Mouse (Mus musculus): Measurements from ENCODE around the gene Zfp598.
A peak's percentile ranks its signal among the peaks of the same experiment; 100 is the strongest.

The Zfp598 gene

DNA sequence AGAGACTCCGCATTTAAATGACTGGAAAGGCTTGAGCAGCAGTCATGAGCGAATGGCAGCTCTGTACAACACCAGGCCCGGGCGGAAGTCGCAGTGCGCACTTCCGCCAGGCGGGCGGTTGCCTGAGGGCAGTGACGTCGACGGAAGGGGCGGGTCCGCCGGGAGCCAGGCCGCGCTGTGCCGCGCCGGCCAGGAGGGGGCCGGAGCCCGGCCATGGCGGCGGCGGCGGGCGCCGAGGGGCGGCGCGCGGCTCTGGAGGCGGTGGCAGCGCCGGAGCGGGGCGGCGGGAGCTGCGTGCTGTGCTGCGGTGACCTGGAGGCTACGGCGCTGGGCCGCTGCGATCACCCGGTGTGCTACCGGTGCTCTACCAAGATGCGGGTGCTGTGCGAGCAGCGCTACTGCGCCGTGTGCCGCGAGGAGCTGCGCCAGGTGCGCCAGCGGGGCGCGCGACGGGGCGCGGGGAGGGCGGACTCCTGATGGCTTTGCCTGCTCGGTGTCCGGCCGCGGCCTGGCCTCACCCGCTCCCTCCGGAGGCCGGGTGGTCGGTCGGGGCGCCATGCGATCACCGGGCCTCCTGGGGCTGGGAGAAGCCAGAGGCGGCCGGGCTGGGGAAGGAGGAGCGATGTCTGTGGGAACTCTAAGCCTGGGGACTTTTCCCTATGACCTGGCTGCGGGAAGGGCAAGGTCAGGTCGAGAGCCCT, at the start of gene Zfp598:
Gene Zfp598 (plus strand): TSS at position 143 of the 701 bp plus-strand sequence.
- peak; percentile 96 for DNase-seq (ENCODE audit: low spot score)

DNA sequence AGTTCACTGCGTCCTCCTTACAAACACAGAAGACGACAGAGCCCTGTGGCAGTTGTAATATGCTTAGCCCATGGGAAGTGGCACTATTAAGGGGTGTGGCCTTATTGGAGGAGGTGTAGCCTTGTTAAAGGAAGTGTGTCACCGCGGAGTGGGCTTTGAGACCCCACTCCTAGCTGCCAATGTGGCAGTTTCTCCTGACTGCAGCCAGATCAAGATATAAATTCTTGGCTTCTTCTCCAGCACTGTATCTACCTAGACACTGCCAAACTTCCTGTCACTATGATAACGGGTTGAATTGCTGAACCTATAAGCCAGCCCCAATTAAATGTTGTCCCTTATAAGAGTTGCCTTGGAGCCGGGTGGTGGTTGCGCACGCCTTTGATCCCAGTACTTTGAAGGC, 44.0 kb upstream of the Zfp598 start:
- no peak for DNase-seq (ENCODE audit: low spot score)

DNA sequence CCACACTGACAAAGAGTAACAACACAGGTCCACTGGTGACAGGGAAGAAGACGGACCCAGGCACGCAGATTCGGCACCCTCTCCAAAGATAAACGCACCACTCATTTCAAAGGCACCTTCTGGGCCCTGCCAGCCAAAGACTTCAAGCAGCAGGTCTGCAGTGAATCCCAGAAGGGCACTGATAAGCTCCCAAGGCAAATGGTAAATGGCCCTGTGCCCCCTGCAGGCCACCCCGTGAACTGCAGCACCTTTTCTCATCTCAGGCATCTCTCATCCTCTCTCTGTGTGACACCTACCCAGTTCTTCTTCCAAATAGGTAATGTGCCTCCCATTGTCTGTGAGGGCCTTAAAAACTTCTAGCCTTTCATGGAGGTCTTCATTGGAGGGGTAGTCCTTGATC, 40.8 kb upstream of the Zfp598 start:
- peak; percentile 71 for DNase-seq (ENCODE audit: low spot score)

GRCm38 (mm10) chr17:24630072-24630471, 39.4 kb upstream of the Zfp598 start:
- DNase-seq (ENCODE audit: low spot score) = no peak

DNA sequence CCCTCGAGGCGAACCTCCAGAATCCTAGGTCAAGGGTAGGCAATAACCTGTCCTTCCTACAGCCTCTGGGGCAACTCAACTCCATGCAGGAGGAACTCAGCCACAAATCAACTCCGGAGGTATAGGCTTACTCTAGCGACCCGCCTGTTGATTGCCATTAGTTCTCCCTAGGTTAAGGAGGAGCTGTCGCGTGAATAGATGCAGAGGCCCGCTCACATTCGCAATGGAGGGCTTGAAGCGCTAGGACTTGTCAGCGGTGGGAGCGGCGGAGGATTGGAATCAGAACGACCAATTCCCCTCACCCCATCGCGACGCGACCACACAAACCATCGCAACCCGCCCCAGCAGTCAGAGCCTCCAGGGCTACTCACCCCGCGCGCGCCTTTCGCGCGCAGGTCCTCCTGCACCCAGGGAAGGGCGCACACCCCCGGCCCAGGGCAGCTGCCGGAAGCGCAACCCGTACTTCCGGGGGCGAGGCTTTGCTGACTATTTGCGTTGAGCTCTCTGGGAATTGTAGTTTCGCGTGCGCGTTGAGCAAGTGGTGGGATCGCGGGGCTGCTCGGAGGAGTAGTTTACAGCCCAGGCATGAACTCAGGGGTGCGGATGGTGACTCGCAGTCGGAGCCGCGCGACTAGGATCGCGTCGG, 37.2 kb upstream of the Zfp598 start, which contains the start of the genes Tsc2 and Nthl1:
Gene Tsc2 (minus strand): TSS at position 464 of the 646 bp plus-strand sequence.
Gene Nthl1 (plus strand): TSS at position 514 of the 646 bp plus-strand sequence.
- DNase-seq (ENCODE audit: low spot score) = peak; percentile 88

DNA sequence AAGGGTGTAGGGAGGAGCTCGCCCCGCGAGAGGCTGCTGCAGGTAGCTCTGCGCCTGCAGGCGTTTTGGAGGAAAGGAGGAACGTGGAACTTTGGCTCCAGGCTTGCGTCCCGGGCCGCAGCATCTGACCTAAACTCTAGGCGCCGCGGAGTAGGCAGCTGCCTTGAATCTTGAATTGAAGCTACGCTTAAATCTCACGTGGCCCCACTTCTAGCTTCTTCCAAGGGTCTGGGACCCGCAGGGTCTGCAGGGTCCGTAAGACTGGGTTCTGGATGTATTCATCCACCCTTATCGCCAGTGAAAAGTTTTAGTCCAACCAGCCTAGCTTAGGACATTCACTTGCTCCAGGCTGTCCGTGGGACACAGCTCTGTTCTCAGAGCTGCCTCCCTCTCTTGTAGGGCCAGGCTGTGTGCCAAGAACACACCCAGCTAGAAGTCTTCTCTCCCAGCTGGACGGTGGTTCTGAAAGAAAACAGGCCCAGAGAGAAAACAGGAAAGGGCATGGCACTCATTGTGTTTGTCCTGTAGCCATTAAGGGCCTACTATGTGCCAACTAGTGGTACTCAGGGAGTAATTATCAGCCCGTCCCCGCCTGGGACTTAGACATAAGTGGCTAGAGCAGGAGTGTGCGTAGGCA, 36.6 kb upstream of the Zfp598 start:
- DNase-seq (ENCODE audit: low spot score) = peak; percentile 91

- no peak for DNase-seq (ENCODE audit: low spot score)
Observed at GRCm38 (mm10) chr17:24633831-24634230, 35.7 kb upstream of the Zfp598 start.

DNA sequence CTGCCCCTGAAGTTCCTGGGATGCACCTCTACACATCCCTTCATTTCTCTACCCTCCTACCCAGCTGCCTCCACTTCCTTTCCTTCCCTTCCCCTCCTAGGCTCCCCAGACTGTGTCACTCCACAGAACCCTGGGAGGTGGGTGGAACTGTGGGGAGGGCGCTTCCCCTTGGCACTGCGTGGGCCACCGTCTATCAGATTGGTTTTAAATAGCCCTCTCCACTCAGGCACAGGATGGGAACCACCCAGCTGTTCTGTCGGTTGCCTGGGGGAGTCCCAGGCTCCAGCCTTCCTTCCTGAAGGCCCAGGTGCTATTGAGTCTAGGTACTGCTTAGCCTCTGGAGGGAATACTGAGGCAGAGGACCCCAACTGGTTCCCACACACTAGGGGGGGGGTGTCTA, 34.5 kb upstream of the Zfp598 start:
- DNase-seq (ENCODE audit: low spot score) = peak; percentile 76

- DNase-seq (ENCODE audit: low spot score) = no peak
Observed at GRCm38 (mm10) chr17:24635694-24636093, 33.8 kb upstream of the Zfp598 start.

- peak; percentile 86 for DNase-seq (ENCODE audit: low spot score)
Observed at GRCm38 (mm10) chr17:24636781-24637481, 32.6 kb upstream of the Zfp598 start.

DNA sequence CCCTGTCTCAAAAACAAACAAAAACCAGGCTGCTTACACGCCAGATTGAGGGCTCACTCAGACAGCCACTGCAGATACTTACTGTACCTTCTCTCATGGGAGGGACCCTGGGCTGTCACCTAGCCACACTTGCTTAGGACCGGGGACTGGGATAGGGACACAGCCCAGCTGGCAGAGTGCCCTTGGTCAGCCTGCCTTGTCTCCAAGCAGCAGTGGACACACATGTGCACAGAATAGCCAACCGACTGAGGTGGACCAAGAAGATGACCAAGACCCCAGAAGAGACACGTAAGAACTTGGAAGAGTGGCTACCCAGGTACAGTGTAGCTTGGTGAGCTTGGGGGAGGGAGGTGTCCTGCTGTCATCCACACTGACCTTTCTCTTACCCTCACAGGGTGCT, 31.3 kb upstream of the Zfp598 start:
- no peak for DNase-seq (ENCODE audit: low spot score)

- peak; percentile 67 for DNase-seq (ENCODE audit: low spot score)
Observed at GRCm38 (mm10) chr17:24638840-24639239, 30.6 kb upstream of the Zfp598 start.

DNA sequence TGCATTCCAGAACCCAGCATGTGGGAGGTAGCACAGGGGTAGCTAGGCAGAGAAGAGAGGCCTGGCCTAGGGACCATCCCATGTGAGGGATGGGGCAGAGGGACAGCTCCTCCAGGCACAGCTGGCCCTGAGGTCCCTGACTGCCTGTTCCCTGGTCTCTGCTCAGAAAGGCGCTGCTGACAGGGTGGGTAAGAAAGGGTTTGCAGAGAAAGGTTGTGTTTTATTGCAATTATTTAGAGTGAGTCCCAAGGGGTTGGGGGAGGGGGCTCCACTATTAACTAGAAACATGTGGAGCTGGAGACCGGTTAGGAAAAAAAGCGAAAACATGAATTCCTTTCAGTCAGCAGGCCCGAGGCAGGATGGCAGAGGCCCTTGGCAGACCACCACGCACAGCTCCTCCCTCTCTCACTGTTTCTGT, 29.9 kb upstream of the Zfp598 start:
- no peak for DNase-seq (ENCODE audit: low spot score)

GRCm38 (mm10) chr17:24640119-24640518, 29.4 kb upstream of the Zfp598 start:
- no peak for DNase-seq (ENCODE audit: low spot score)

DNA sequence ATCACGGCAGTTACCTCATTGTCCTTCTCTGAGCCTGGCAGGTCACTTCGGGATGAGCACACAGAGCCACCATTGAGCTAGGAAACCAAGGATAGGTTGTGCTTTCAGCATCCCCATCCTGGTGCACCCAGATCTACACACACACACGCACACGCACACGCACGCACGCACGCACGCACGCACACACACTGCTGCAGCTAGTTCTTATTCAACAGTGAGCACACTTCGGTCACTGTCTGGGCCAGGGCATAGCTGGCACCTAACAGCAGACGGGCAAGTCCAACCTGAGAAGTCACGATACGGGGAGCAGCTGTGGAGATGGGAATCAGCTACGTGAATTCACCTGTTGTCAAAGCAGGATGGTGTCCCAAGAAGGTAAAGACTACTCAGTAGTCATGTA, 28.9 kb upstream of the Zfp598 start:
- no peak for DNase-seq (ENCODE audit: low spot score)

- DNase-seq (ENCODE audit: low spot score) = no peak
Observed at GRCm38 (mm10) chr17:24641944-24642343, 27.5 kb upstream of the Zfp598 start.

DNA sequence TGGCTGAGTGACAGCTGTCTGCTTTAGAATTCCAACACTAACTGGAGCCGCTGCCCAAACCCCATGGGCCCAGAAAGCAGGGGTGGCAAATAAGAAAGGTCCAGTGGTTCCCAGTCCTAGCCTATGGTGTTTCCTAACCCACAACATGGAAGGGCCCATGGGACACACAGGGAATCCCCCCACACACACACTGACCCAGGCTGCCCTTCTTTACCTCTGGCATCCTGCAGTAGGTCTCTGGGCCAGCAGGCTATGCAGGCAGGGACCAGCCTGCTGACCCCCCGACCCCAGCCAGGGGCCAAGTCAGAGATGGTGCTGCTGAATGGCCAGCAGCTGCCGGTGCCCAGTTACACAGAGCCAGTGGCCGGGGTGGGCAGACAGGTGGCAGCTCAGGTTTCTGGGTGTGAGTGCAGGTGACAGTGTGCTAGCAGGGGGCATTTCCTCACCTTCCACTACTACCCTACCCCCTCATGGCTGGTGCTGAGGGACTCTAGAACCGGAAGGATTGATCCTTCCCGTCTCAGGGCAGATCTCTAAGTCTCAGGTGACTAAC, 26.6 kb upstream of the Zfp598 start:
- no peak for DNase-seq (ENCODE audit: low spot score)

GRCm38 (mm10) chr17:24644030-24644715, 25.3 kb upstream of the Zfp598 start:
- DNase-seq (ENCODE audit: low spot score) = peak; percentile 68

DNA sequence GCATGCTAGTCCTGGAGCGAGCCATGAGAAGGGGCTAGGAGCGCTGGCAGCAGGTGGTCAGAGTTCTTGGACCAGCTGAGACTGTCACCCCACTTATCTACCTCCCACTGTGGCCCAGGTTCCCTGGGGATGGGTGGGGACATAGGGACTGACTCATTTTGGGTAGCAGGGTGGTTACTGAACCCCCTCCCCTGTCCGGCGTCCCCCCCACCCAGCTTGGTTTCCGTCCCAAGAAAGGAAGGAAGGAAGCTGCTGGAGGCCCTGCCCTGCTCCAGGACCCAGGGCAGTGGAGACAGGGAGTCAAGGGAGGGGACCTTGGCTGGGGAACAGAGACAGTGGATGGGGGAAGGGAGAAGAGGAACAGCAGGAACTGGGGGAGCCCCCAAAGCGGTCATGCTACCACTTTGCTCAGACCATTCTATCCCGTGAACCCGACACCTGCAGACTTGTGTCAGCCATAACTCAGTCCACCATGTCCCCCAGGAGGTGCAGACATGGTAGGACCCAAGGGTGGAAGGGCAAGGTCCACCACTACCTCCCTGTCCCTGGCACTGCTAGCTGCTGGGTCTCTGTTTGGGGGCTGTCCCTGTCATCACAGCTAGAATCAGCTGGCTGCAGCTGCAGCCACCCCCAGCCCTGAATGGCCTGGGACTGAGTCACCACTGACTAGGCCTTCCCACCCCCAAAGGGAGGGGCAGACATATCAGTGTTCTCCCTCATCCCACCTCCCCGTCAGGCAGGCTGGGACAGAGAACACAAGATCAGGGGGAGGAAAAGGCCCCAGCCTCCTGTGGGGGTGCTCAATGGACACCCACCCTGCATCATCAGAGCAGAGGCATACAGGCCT, 24.4 kb upstream of the Zfp598 start:
- DNase-seq (ENCODE audit: low spot score) = peak; percentile 80

DNA sequence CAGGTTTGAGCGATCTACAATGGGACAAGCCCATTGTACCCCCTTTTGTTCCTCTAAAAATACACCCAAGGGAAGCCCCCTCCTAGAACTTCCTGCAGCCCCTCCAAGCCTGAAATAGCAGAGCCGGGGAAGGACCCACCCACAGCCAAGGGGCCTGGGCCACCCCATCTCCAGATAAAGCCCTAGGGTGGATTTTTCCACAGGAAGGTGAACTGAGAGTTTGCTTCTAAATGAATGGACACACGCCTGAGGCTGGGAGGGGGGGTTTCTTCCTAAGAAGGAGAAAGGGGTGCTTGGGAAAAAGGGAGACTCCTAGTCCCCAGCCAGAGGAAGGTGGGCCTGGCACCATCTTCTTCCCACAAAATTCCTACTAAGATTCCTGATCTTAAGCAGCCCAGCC, 23.6 kb upstream of the Zfp598 start:
- DNase-seq (ENCODE audit: low spot score) = peak; percentile 72

DNA sequence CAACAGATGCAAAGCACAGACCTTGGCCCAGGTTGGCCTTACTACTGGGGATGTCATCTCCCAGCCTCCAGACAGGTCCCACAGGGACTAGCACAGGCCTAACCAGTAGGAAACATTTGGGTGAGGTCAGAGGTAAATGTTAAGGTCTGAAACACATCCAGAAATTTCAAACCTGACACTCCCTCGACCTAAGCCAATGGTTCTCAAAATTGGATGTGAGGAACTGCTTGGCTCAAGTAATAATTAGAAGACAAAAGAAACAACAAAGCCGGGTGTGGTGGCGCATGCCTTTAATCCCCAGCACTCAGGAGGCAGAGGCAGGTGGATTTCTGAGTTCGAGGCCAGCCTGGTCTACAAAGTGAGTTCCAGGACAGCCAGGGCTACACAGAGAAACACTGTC, 23.1 kb upstream of the Zfp598 start:
- no peak for DNase-seq (ENCODE audit: low spot score)

Data from lung, postnatal 25 days (tissue).